In genomic region chr1:64255554-64256295, GRCm38 (mm10) we compare ENCODE assay signal across 10 mouse cellular contexts.
A peak's percentile ranks its signal among the peaks of the same experiment; 100 is the strongest.
DNase-seq lines count a peak whose midpoint lies in the region; ATAC-seq and TF ChIP-seq lines count a peak whose summit lies in the region.
"Had no signal": no experiment of that assay in that cellular context is flagged by ENCODE, and none has a peak within 500 bp of the region (broad histone marks: within the 10 kb centered on the region; RNA-seq: fewer than 3 reads in every experiment).

No protein-coding gene starts in this region.

- H3K27ac ChIP-seq in neural tube, embryonic 13.5 days (replicated peaks): 0 out of 2 replicates have a peak overlapping the region, but pooled peaks have one; percentile 18
- peak overlapping the region; percentile 32; the same call in 1 of the 2 replicates for H3K27ac ChIP-seq in hindbrain, postnatal 0 days
- no peak overlapping the region for H3K27ac ChIP-seq in intestine, embryonic 15.5 days
- H3K27ac ChIP-seq: heart, embryonic 15.5 days had no signal

- WGBS in neural tube, embryonic 13.5 days: 68% methylated on average over 14 of the region's 14 CpGs
- 43% methylated on average over 14 of the region's 14 CpGs for WGBS in hindbrain, postnatal 0 days
- WGBS in intestine, embryonic 15.5 days: 84% methylated on average over 14 of the region's 14 CpGs

- H3K9me3 ChIP-seq in neural tube, embryonic 13.5 days: no peaks in the 10 kb centered on the region
- no peaks in the 10 kb centered on the region for H3K9me3 ChIP-seq in hindbrain, postnatal 0 days (ENCODE audit: low read length)
- H3K9me3 ChIP-seq in intestine, embryonic 15.5 days: no peaks in the 10 kb centered on the region
- H3K9me3 ChIP-seq: heart, embryonic 15.5 days had no signal

- H3K4me2 ChIP-seq in neural tube, embryonic 13.5 days: no peak overlapping the region
- 0 out of 2 replicates have a peak overlapping the region, but pooled peaks have one; percentile 14 for H3K4me2 ChIP-seq in hindbrain, postnatal 0 days (ENCODE audit: low read depth, low read length)
- no peak overlapping the region for H3K4me2 ChIP-seq in intestine, embryonic 15.5 days (replicated peaks)
- H3K4me2 ChIP-seq: heart, embryonic 15.5 days; lung, embryonic 14.5 days had no signal

- peak; percentile 77 for ATAC-seq in neural tube, embryonic 13.5 days (ENCODE audit: low read depth)
- ATAC-seq in hindbrain, postnatal 0 days: peak; percentile 78; the same call in 1 of the 2 replicates
- ATAC-seq in intestine, embryonic 15.5 days: no peak
- ATAC-seq in megakaryocyte progenitor cell, adult 5-6 weeks (replicated peaks; ENCODE audit: poor library complexity): no peak

- H3K36me3 ChIP-seq in neural tube, embryonic 13.5 days: no peaks in the 10 kb centered on the region
- H3K36me3 ChIP-seq in hindbrain, postnatal 0 days (ENCODE audit: insufficient read depth, low read length): no peaks in the 10 kb centered on the region
- no peaks in the 10 kb centered on the region for H3K36me3 ChIP-seq in intestine, embryonic 15.5 days
- H3K36me3 ChIP-seq: heart, embryonic 15.5 days had no signal

- peaks cover 49% of the 10 kb centered on the region for H3K4me1 ChIP-seq in neural tube, embryonic 13.5 days (replicated peaks)
- no peaks in the 10 kb centered on the region; the same call in 1 of the 2 replicates for H3K4me1 ChIP-seq in hindbrain, postnatal 0 days (ENCODE audit: insufficient read depth, low read length)
- H3K4me1 ChIP-seq in intestine, embryonic 15.5 days (replicated peaks): no peaks in the 10 kb centered on the region
- H3K4me1 ChIP-seq: heart, embryonic 15.5 days had no signal

- H3K9ac ChIP-seq in neural tube, embryonic 13.5 days: no peak overlapping the region
- H3K9ac ChIP-seq in hindbrain, postnatal 0 days (replicated peaks; ENCODE audit: low read length): no peak overlapping the region
- no peak overlapping the region for H3K9ac ChIP-seq in intestine, embryonic 15.5 days
- H3K9ac ChIP-seq: heart, embryonic 15.5 days; lung, embryonic 14.5 days had no signal

- no peak overlapping the region for H3K4me3 ChIP-seq in neural tube, embryonic 13.5 days
- H3K4me3 ChIP-seq in hindbrain, postnatal 0 days (ENCODE audit: low read length): no peak overlapping the region
- H3K4me3 ChIP-seq in intestine, embryonic 15.5 days (replicated peaks): no peak overlapping the region
- H3K4me3 ChIP-seq: heart, embryonic 15.5 days had no signal

- TF ChIP-seq CTCF in hindbrain, postnatal 0 days (IDR thresholded peaks at IDR 0.05; ENCODE audit: low read depth): no peak

- H3K27me3 ChIP-seq in neural tube, embryonic 13.5 days: no peaks in the 10 kb centered on the region
- H3K27me3 ChIP-seq in hindbrain, postnatal 0 days (ENCODE audit: insufficient read depth, low read length): no peaks in the 10 kb centered on the region
- no peaks in the 10 kb centered on the region for H3K27me3 ChIP-seq in intestine, embryonic 15.5 days (replicated peaks)
- H3K27me3 ChIP-seq: heart, embryonic 15.5 days had no signal

- no peak for DNase-seq in neural tube, embryonic 10.5 days (ENCODE audit: extremely low spot score, low spot score)
- peak; percentile 67 for DNase-seq in cerebellum, adult 9-11 months
- peak; percentile 61 for DNase-seq in hindbrain, postnatal 0 days (ENCODE audit: low spot score)
- peak; percentile 26 for DNase-seq in retina, embryonic 14.5 days (ENCODE audit: low spot score)
- DNase-seq in lung, adult 18-20 months: no peak
- DNase-seq: lung, embryonic 14.5 days had no signal

Comparison
In these comparisons a context has a peak if more than half of its experiments do, and no peak if none do; other contexts are left out.
1. ATAC-seq: peak in neural tube, embryonic 13.5 days (single experiment) and hindbrain, postnatal 0 days (single experiment); none in intestine, embryonic 15.5 days (single experiment) and megakaryocyte progenitor cell, adult 5-6 weeks (single experiment).
2. DNase-seq: peak in cerebellum, adult 9-11 months (single experiment), hindbrain, postnatal 0 days (single experiment) and retina, embryonic 14.5 days (single experiment); none in neural tube, embryonic 10.5 days (single experiment) and lung, adult 18-20 months (0 of 2).